Mouse (Mus musculus) liver, embryonic 15.5 days (tissue): ENCODE data around the gene Purb. TPM values are rescaled to one million over a fixed set of nuclear protein-coding genes. Genes with fewer than 3 reads are reported as not detected.
A peak's percentile ranks its signal among the peaks of the same experiment; 100 is the strongest.

Experiments
- ATAC-seq: fragments of 200-750 bp; cut with Nextera tagmentation; 2 replicates; pipeline ENCODE4 v1.8.0; 2017; ENCODE audit warnings: moderate number of reproducible peaks, mild to moderate bottlenecking, moderate library complexity; ENCODE audit not compliant: insufficient read depth
- H3K27ac ChIP-seq: fragments of 300-500 bp; sonication (generic); replicated peaks from 2 replicates; pipeline ENCODE4 v1.5.1; 2015; ENCODE audit warnings: mild to moderate bottlenecking, inconsistent platforms
- H3K27me3 ChIP-seq: fragments of 300-500 bp; sonication (generic); 2 replicates; pipeline ENCODE4 v1.6.1; 2015; ENCODE audit warnings: mild to moderate bottlenecking, inconsistent platforms
- H3K36me3 ChIP-seq: fragments of 300-500 bp; sonication (generic); replicated peaks from 2 replicates; pipeline ENCODE4 v1.6.1; 2015; ENCODE audit warnings: moderate library complexity, mild to moderate bottlenecking, inconsistent platforms
- H3K4me1 ChIP-seq: fragments of 300-500 bp; sonication (generic); replicated peaks from 2 replicates; pipeline ENCODE4 v1.6.1; 2015; ENCODE audit warnings: inconsistent platforms
- H3K4me2 ChIP-seq: fragments of 300-500 bp; sonication (generic); 2 replicates; pipeline ENCODE4 v1.6.1; 2015; ENCODE audit warnings: moderate library complexity, mild to moderate bottlenecking, inconsistent platforms
- H3K4me3 ChIP-seq: fragments of 300-500 bp; sonication (generic); replicated peaks from 2 replicates; pipeline ENCODE4 v1.5.1; 2015; ENCODE audit warnings: mild to moderate bottlenecking, inconsistent platforms
- H3K9ac ChIP-seq: fragments of 300-500 bp; sonication (generic); 2 replicates; pipeline ENCODE4 v1.6.1; 2015; ENCODE audit warnings: moderate library complexity, mild to moderate bottlenecking, inconsistent platforms
- H3K9me3 ChIP-seq: fragments of 300-500 bp; sonication (generic); replicated peaks from 2 replicates; pipeline ENCODE4 v1.6.1; 2016; ENCODE audit warnings: inconsistent platforms
- WGBS: fragments of 180-500 bp; shearing (Covaris S2); methylation state at CpG from one replicate; pipeline ENCODE4 v1.1.7; 2015; ENCODE audit warnings: mixed read lengths; ENCODE audit not compliant: insufficient replicate concordance; 5-methylcytosine and 5-hydroxymethylcytosine counted together
- polyA plus RNA-seq: library from polyadenylated mRNA; unstranded; fragments of >200 nt; fragmentation: Nextera tagmentation; extraction: Ambion mirVana; gene quantifications from 2 replicates; pipeline ENCODE4 v1.2.1, GENCODE M21; 2015

Gene Purb
- polyA plus RNA-seq = 7.6 TPM in 2 replicates

- under 1% methylated on average over 65 of the region's 76 CpGs for WGBS
Measured at GRCm38 (mm10) chr11:6475867-6476484, at the start of gene Purb. TSS of gene Purb (minus strand) at chr11:6475917.

DNA sequence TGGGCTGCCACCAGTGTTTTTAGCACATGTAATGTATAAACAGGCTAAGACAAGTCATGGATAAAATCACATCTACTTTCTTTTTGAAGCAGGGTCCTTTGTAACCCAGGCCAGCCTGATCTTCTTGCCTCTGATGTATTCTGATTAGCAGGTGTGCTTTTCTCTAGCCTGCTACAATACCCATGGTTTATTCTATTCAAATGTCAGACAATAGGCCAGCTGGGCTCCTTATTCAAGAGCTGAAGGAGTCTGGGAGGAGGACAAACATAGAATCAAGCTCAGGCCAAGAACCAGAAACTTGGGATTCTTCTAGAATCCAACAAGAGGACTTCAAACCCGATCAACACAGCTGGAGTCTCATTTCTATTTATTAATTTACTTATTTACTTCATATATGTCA is 49.5 kb upstream of the Purb start:
- no peak overlapping the region for H3K4me3 ChIP-seq
- no peak overlapping the region for H3K4me2 ChIP-seq
- H3K27me3 ChIP-seq = no peaks in the 10 kb centered on the region
- H3K27ac ChIP-seq = no peak overlapping the region
- ATAC-seq = no peak
- H3K4me1 ChIP-seq = peaks cover 29% of the 10 kb centered on the region
- H3K9me3 ChIP-seq = no peaks in the 10 kb centered on the region
- 71% methylated on average over 1 of the region's 1 CpGs for WGBS
- no peak overlapping the region for H3K9ac ChIP-seq
- peaks cover 30% of the 10 kb centered on the region for H3K36me3 ChIP-seq

More at GRCm38 (mm10) chr11:6475867-6476484, at the start of gene Purb:
- peak within 1 kb of the TSS; percentile 98 for H3K9ac ChIP-seq
- peak within 1 kb of the TSS; percentile 97 for H3K27ac ChIP-seq
- peaks cover 9% of the 10 kb centered on the region for H3K36me3 ChIP-seq
- H3K4me1 ChIP-seq = peaks cover 39% of the 10 kb centered on the region
- peak within 1 kb of the TSS; percentile 98 for H3K4me3 ChIP-seq
- no peaks in the 10 kb centered on the region for H3K27me3 ChIP-seq
- peak; percentile 92 for ATAC-seq
- no peaks in the 10 kb centered on the region for H3K9me3 ChIP-seq
- peak within 1 kb of the TSS; percentile 91 for H3K4me2 ChIP-seq

DNA sequence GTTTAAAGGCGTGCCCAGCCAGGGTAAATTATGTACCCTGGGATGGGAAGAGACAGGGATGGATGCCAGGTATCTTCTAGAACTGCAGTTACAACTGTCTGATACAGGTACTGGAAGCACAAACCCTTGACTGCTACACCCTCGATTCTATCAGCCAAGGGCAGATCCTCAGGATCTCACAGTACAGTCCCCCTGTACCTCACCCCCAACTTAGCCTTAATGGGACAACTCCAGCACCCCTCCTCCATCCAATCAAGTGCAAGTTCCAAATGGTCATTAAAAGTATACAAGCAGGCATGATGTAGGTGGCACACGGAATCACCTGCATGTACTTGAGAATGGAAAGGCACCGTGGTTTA is 49.1 kb upstream of the Purb start:
- peaks cover 32% of the 10 kb centered on the region for H3K4me1 ChIP-seq
- 0 out of 2 replicates have a peak overlapping the region, but pooled peaks have one; percentile 3 for H3K27ac ChIP-seq
- ATAC-seq = no peak
- no peaks in the 10 kb centered on the region for H3K9me3 ChIP-seq
- peaks cover 30% of the 10 kb centered on the region for H3K36me3 ChIP-seq
- 82% methylated on average over 4 of the region's 4 CpGs for WGBS
- H3K4me3 ChIP-seq = no peak overlapping the region
- H3K27me3 ChIP-seq = no peaks in the 10 kb centered on the region
- no peak overlapping the region for H3K4me2 ChIP-seq
- no peak overlapping the region for H3K9ac ChIP-seq

GRCm38 (mm10) chr11:6524165-6524879 is 48.6 kb upstream of the Purb start:
- no peak overlapping the region for H3K4me3 ChIP-seq
- no peaks in the 10 kb centered on the region for H3K27me3 ChIP-seq
- 72% methylated on average over 8 of the region's 8 CpGs for WGBS
- H3K4me1 ChIP-seq = peaks cover 38% of the 10 kb centered on the region
- H3K27ac ChIP-seq = 0 out of 2 replicates have a peak overlapping the region, but pooled peaks have one; percentile 3
- peaks cover 30% of the 10 kb centered on the region for H3K36me3 ChIP-seq
- H3K4me2 ChIP-seq = no peak overlapping the region
- H3K9me3 ChIP-seq = no peaks in the 10 kb centered on the region
- ATAC-seq = no peak
- no peak overlapping the region for H3K9ac ChIP-seq

DNA sequence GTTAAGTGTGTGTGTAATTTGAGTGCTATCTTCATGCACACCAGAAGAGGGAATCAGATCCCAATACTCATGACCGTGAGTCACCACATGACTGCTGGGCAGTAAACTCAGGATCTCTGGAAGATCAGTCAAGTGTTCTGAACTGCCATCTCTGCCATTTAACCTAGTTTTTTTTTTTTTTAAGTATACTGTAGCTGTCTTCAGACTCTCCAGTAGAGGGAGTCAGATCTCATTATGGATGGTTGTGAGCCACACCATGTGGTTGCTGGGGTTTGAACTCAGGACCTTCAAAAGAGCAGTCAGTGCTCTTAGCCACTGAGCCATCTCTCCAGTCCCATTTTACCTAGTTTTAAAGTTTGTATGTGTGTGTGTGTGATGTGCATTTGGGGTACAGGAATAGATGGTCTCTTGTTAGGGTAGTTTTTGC is 48.0 kb upstream of the Purb start:
- Histone ChIP-seq H3K27ac (no peak overlapping the region), H3K9me3 (no peaks in the 10 kb centered on the region), H3K9ac (no peak overlapping the region), H3K36me3 (peaks cover 30% of the 10 kb centered on the region), H3K4me3 (no peak overlapping the region), H3K4me2 (no peak overlapping the region), H3K27me3 (no peaks in the 10 kb centered on the region), H3K4me1 (peaks cover 35% of the 10 kb centered on the region)
- ATAC-seq = no peak
- WGBS = 22% methylated on average over 1 of the region's 1 CpGs

- H3K36me3 ChIP-seq = peaks cover 30% of the 10 kb centered on the region
- WGBS = 51% methylated on average over 9 of the region's 9 CpGs
- 0 out of 2 replicates have a peak overlapping the region, but pooled peaks have one; percentile 25 for H3K27ac ChIP-seq
- H3K4me1 ChIP-seq = peaks cover 29% of the 10 kb centered on the region
- H3K4me3 ChIP-seq = no peak overlapping the region
- no peak for ATAC-seq
- H3K4me2 ChIP-seq = no peak overlapping the region
- H3K27me3 ChIP-seq = no peaks in the 10 kb centered on the region
- no peak overlapping the region for H3K9ac ChIP-seq
- no peaks in the 10 kb centered on the region for H3K9me3 ChIP-seq
Measured at GRCm38 (mm10) chr11:6522782-6523525, 47.2 kb upstream of the Purb start.

DNA sequence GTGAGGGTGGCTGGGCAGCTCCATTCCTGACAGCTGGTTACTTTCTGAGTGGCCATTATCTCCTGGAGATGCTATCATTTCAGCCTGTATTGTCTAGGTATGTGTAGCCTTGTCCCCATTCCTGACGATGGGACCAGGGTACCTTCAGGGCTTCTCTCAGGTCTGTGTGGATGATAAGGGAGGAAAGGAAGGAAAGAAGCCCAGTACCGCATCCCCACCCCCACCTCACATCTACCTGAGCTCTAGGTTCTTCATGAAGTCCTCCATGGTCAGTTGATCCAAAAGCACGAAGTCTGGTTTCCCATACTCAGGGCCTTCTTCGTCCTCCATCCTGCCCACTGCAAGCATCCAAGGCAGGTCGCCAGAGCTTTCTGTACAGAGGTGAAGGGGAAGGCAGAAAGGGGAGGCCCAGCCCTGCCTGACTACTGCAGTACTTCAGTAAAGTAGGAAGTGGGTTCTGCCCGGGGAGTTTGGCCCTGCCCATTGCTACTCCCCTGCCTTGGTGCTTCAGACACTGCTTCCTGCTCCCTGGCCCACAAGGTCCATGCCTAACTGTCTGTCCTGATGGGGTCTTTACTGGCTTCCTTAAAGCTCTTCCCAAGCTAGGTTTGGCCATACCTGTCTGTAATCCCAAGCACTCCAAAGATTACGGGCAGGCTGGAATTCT is 44.9 kb upstream of the Purb start, which contains the start of gene Myo1g:
Myo1g (minus strand) TSS at position 459 of the 667 bp plus-strand sequence.
- no peak within 1 kb of the TSS; the same call in 1 of the 2 replicates for H3K9ac ChIP-seq
- H3K4me1 ChIP-seq = peaks cover 17% of the 10 kb centered on the region
- peaks cover 31% of the 10 kb centered on the region for H3K36me3 ChIP-seq
- peak within 1 kb of the TSS; percentile 45 for H3K4me2 ChIP-seq
- 21% methylated on average over 7 of the region's 7 CpGs for WGBS
- H3K27me3 ChIP-seq = no peaks in the 10 kb centered on the region
- H3K4me3 ChIP-seq = peak within 1 kb of the TSS; percentile 44
- no peak for ATAC-seq
- peak within 1 kb of the TSS; percentile 67 for H3K27ac ChIP-seq
- H3K9me3 ChIP-seq = no peaks in the 10 kb centered on the region

- peak; percentile 25 for ATAC-seq
- peaks cover 15% of the 10 kb centered on the region for H3K4me1 ChIP-seq
- no peaks in the 10 kb centered on the region for H3K27me3 ChIP-seq
- H3K27ac ChIP-seq = peak overlapping the region; percentile 67
- peak overlapping the region; percentile 44 for H3K4me3 ChIP-seq
- H3K36me3 ChIP-seq = peaks cover 20% of the 10 kb centered on the region
- peak overlapping the region; percentile 45 for H3K4me2 ChIP-seq
- H3K9me3 ChIP-seq = no peaks in the 10 kb centered on the region
- no peak overlapping the region for H3K9ac ChIP-seq
- WGBS = 16% methylated on average over 11 of the region's 11 CpGs
Measured at GRCm38 (mm10) chr11:6519491-6520033, 43.8 kb upstream of the Purb start.

- H3K27me3 ChIP-seq = no peaks in the 10 kb centered on the region
- 67% methylated on average over 7 of the region's 7 CpGs for WGBS
- H3K36me3 ChIP-seq = peaks cover 10% of the 10 kb centered on the region; the same call in 1 of the 2 replicates
- H3K4me1 ChIP-seq = peaks cover 7% of the 10 kb centered on the region
- H3K4me3 ChIP-seq = no peak overlapping the region
- no peak overlapping the region for H3K4me2 ChIP-seq
- no peak for ATAC-seq
- no peak overlapping the region for H3K27ac ChIP-seq
- no peaks in the 10 kb centered on the region for H3K9me3 ChIP-seq
- no peak overlapping the region for H3K9ac ChIP-seq
Measured at GRCm38 (mm10) chr11:6514837-6515236, 39.1 kb upstream of the Purb start.

DNA sequence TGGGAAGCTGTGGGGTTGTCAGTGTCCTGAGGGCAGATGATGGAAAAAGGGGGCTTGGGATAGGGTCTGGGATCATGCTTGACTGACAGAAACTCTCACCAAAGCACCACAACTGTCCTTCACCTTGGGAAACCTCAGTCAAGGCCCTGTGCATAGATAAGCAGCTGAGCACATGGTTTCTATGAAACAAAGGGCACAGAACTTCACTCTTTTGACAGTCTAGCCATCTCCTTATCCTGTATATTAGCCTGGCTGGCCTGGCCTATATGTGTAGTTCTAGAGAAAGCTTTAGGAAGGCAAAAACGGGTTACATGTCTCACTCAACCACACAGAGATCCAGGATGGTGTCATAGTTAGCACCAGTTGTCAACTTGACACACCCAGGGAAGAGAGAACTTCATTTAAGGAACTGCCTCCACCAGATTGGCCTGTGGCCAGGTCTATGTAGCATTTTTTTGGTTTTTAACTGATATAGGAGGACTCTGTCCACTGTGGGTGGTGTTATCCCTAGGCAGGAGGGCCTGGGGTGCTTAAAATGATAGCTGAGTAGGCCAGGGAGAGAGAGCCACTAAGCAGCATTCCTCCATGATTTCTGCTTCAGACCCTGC is 32.7 kb upstream of the Purb start:
- Histone ChIP-seq H3K4me2 (no peak overlapping the region), H3K27ac (no peak overlapping the region), H3K36me3 (0 out of 2 replicates have a peak, but pooled peaks cover 3% of the 10 kb centered on the region), H3K4me3 (no peak overlapping the region), H3K9ac (no peak overlapping the region), H3K9me3 (no peaks in the 10 kb centered on the region), H3K4me1 (no peaks in the 10 kb centered on the region), H3K27me3 (no peaks in the 10 kb centered on the region)
- 23% methylated on average over 1 of the region's 1 CpGs for WGBS
- ATAC-seq = no peak
